Mouse (Mus musculus) ES-Bruce4 (cell line): ENCODE measurements around the gene Dusp13.

Experiments
- CTCF ChIP-seq: IDR thresholded peaks from one replicate; pipeline ENCODE4 v1.8.1; 2011; ENCODE audit warnings: low read depth, low read length
- POLR2A ChIP-seq: IDR thresholded peaks from one replicate; pipeline ENCODE4 v1.8.1; 2011; ENCODE audit warnings: low read length; ENCODE audit not compliant: insufficient read depth

DNA sequence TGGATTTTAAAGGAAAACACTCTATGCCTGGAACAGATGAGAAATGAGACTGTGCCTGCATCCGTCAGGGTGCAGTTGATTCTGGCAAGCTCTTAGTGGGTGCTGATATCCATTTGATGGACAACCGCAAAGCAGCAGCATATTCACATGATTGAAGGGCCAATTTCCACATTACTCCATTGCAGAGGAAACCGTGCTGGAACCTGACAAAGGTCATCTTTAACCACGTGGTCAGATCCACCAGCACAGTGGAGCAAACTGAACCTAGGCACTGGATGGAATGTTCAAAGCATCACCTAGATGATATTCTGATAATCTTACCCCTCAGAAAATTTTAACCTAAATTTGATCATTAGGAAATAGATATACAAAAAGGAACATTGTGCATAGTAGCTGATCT is 25.2 kb upstream of the Dusp13 start:
- TF ChIP-seq POLR2A: no peak
- TF ChIP-seq CTCF: no peak
